Mouse (Mus musculus) E14TG2a.4 (cell line): ENCODE results near the gene Klrb1c.
A peak's percentile ranks its signal among the peaks of the same experiment; 100 is the strongest.
"Not testable (repeated sequence)": the region's sequence is repeated elsewhere in the genome, so short reads cannot be mapped to it uniquely, and the experiment has no call there.

Experiments
- CTCF ChIP-seq: conservative IDR thresholded peaks from 2 replicates; pipeline ENCODE4 v1.5.1; 2014; ENCODE audit warnings: low read length
- NANOG ChIP-seq: IDR thresholded peaks from 2 replicates; pipeline ENCODE4 v1.6.1; 2014; ENCODE audit warnings: borderline replicate concordance, low read length, mixed read lengths
- POU5F1 ChIP-seq: IDR thresholded peaks from 2 replicates; pipeline ENCODE4 v1.6.1; 2014; ENCODE audit warnings: low read length, borderline replicate concordance

DNA sequence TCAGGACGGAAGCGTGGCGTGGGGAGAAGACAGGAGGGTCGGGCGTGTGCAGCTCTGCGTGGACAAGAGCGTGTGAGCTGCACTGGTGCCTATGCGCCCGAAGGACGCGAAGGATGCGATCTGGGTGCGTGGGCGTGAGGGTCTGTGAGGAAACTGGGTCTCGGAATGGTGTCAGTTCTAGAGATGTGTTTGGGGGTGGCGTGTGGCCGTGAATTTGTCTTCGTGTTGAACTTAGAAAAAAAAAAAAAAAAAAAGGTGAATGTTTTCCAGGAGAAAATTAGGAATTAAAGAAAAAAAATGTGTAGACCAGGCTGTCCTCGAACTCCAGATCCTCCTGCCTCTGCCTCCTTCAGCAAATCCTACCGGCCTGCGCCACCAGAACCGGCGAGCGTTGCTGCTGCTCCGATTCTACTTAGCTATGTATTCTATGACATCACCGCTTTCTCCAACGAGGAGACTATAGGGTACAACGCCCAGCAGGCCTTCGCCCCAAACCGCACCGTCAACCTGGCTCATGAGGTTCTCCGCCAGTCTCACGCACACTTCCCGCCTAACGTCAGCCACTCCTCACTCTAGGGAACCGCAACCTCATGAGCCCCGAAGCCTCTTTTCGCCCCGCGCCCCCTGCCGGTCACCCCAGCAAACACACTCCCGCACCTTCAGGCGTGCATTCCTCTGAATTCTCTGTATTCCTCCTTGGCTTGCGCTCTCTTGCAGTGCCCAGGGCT, 28.4 kb downstream of the Klrb1c start:
- TF ChIP-seq CTCF = peak; percentile 72
- not testable (repeated sequence) for TF ChIP-seq POU5F1, NANOG
